Mouse (Mus musculus): Measurements from ENCODE around the gene Zfp282. TPM values are rescaled to one million over a fixed set of nuclear protein-coding genes. Genes with fewer than 3 reads are reported as not detected.
A peak's percentile ranks its signal among the peaks of the same experiment; 100 is the strongest.

Zfp282 gene
- polyA plus RNA-seq, 1 experiment from 2014 or later: 12.4 TPM

DNA sequence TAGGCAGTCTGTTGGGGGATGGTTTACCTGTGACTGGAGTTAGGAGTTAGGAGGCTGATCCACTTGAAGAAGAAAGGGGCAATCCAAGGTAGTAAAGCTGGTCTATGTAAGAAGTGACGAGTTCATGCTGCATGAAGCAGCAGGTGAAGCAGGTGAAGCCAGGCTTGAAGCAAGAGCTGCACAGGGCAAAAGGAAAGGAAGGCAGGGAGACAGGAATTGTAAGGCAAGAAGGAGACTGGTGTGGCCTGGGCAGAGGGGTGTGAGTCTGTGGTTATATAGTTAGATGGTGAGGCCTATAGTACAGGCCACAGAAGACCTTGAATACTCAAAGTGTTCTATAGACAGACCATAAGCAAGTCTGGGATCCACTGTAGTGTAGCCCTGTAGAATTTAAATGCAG lies 32.0 kb downstream of the Zfp282 start:
- H3K4me3 ChIP-seq (replicated peaks; ENCODE audit: low read depth, low read length): no peak overlapping the region
- no peaks in the 10 kb centered on the region for H3K27me3 ChIP-seq (ENCODE audit: insufficient read depth, low read length)
- DNase-seq (ENCODE audit: low spot score) (no peak), ATAC-seq (replicated peaks; ENCODE audit: low FRiP score, low read depth) (no peak)
- H3K4me1 ChIP-seq (replicated peaks; ENCODE audit: insufficient read depth, low read length): no peaks in the 10 kb centered on the region
- no peaks in the 10 kb centered on the region for H3K9me3 ChIP-seq (replicated peaks; ENCODE audit: low read length)
- no peak for TF ChIP-seq CTCF (IDR thresholded peaks at IDR 0.05; ENCODE audit: low read depth)
- H3K36me3 ChIP-seq (ENCODE audit: insufficient read depth, low read length): peaks cover 29% of the 10 kb centered on the region
- H3K9ac ChIP-seq (ENCODE audit: low read depth, low read length): no peak overlapping the region
- H3K27ac ChIP-seq: no peak overlapping the region
- no peak overlapping the region for H3K4me2 ChIP-seq (ENCODE audit: low read length)
- WGBS: 78% methylated on average over 1 of the region's 1 CpGs

DNA sequence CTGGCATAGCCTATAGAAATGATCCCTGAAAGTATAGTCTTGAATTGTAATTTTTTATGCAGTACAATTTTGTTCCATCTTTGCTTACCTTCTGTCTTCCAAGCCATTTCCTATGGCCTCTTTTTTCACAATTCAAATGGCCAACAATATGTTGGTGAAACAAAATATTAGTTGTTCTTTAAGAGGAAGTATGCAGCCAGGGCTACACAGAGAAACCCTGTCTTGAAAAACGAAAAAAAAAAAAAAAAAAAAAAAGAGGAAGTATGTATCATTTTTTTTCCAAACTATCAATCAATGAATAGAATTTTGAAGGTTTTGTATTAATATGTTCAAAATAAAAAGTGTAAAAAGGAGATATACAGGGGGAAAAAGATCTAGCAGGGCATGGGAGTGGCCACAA lies 34.6 kb downstream of the Zfp282 start:
- H3K9ac ChIP-seq (ENCODE audit: low read depth, low read length): no peak overlapping the region
- ATAC-seq (replicated peaks; ENCODE audit: low FRiP score, low read depth): no peak

DNA sequence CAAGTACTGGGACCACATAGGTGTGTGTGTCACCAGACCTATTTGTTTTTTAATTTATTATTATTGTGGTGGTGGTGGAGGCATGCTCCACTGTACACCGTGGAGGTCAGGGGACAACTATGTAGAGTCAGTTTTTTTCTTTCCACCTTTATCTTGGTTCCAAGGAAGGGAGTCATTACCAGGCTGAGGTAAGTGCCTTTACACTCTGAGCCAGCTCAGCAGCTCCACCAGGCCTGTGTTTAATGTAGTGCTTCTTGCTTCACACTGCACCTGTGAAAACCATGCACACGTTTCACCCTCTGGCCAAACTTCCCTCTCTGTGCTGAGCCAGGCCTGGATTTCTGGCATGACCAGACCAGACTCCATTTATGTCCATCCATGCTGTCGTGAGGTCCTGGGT lies 36.0 kb downstream of the Zfp282 start:
- no peak; the same call in 1 of the 2 replicates for ATAC-seq (replicated peaks; ENCODE audit: low FRiP score, low read depth)
- WGBS: 51% methylated on average over 3 of the region's 3 CpGs

More for the DNA sequence above, 34.6 kb downstream of the Zfp282 start:
- Histone ChIP-seq H3K4me2 (ENCODE audit: low read length) (no peak overlapping the region), H3K27ac (no peak overlapping the region), H3K9me3 (replicated peaks; ENCODE audit: low read length) (no peaks in the 10 kb centered on the region), H3K4me1 (replicated peaks; ENCODE audit: insufficient read depth, low read length) (no peaks in the 10 kb centered on the region), H3K27me3 (ENCODE audit: insufficient read depth, low read length) (no peaks in the 10 kb centered on the region), H3K36me3 (ENCODE audit: insufficient read depth, low read length) (0 out of 2 replicates have a peak, but pooled peaks cover 3% of the 10 kb centered on the region), H3K4me3 (replicated peaks; ENCODE audit: low read depth, low read length) (no peak overlapping the region)
- WGBS: 54% methylated on average over 1 of the region's 1 CpGs
- TF ChIP-seq CTCF (IDR thresholded peaks at IDR 0.05; ENCODE audit: low read depth): no peak
- no peak for DNase-seq (ENCODE audit: low spot score)

DNA sequence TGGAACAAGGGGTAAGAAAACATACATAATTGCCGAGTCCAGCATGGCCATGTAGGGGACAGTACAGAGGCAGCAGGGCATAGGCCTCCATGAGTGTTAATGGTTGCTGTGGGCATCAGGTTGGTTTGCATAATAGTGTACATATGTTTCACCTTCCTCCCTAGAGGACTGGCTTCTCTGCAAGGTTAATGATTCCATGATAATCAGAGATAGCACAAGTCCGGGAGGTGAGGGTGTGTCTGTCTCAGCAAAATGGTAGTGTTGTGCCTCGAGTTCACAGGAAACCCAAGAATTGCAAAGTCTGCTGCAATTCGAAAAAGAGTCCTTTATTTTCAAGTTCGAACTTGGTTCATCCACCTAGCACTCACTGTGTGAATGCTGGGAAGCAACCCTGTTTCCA lies 40.0 kb downstream of the Zfp282 start:
- no peaks in the 10 kb centered on the region for H3K27me3 ChIP-seq (ENCODE audit: insufficient read depth, low read length)
- DNase-seq (ENCODE audit: low spot score): no peak
- no peak overlapping the region for H3K9ac ChIP-seq (ENCODE audit: low read depth, low read length)
- H3K4me1 ChIP-seq (replicated peaks; ENCODE audit: insufficient read depth, low read length): peaks cover 7% of the 10 kb centered on the region
- no peak overlapping the region for H3K4me3 ChIP-seq (replicated peaks; ENCODE audit: low read depth, low read length)
- 66% methylated on average over 5 of the region's 5 CpGs for WGBS
- no peak overlapping the region for H3K4me2 ChIP-seq (ENCODE audit: low read length)
- H3K27ac ChIP-seq: no peak overlapping the region
- TF ChIP-seq CTCF (IDR thresholded peaks at IDR 0.05; ENCODE audit: low read depth): no peak
- H3K36me3 ChIP-seq (ENCODE audit: insufficient read depth, low read length): no peaks in the 10 kb centered on the region
- no peak for ATAC-seq (replicated peaks; ENCODE audit: low FRiP score, low read depth)
- H3K9me3 ChIP-seq (replicated peaks; ENCODE audit: low read length): no peaks in the 10 kb centered on the region

More for the DNA sequence above, 36.0 kb downstream of the Zfp282 start:
- Histone ChIP-seq H3K4me3 (replicated peaks; ENCODE audit: low read depth, low read length) (no peak overlapping the region), H3K9me3 (replicated peaks; ENCODE audit: low read length) (no peaks in the 10 kb centered on the region), H3K27me3 (ENCODE audit: insufficient read depth, low read length) (no peaks in the 10 kb centered on the region), H3K36me3 (ENCODE audit: insufficient read depth, low read length) (no peaks in the 10 kb centered on the region), H3K9ac (ENCODE audit: low read depth, low read length) (no peak overlapping the region), H3K4me1 (replicated peaks; ENCODE audit: insufficient read depth, low read length) (no peaks in the 10 kb centered on the region), H3K27ac (no peak overlapping the region), H3K4me2 (ENCODE audit: low read length) (no peak overlapping the region)
- DNase-seq (ENCODE audit: low spot score): no peak
- no peak for TF ChIP-seq CTCF (IDR thresholded peaks at IDR 0.05; ENCODE audit: low read depth)

DNA sequence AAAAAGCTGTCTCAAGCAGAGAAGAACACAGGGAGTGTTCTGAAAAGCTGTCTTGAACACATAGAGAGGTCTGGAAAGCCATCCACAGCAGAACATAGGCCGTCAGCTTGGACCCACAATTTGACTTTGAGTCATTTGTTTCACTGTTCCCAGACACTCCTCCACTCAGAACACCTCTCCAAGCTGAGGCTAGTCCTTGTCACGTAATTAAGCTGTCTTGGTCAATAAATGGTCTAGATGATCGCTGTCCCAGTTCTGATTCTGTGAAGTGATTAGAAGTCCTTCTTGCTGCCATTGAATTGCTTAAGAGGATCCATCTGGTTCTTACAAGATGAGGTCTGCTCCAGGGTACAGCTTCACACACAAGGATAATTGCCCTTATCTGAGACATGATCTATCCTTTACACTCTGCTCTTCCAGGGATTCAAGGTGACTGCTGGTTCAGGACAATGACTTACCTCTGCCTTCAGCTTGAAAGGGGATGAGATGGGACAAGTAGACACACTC lies 41.8 kb downstream of the Zfp282 start:
- ATAC-seq (replicated peaks; ENCODE audit: low FRiP score, low read depth) (no peak), DNase-seq (ENCODE audit: low spot score) (no peak)
- Histone ChIP-seq H3K36me3 (ENCODE audit: insufficient read depth, low read length) (no peaks in the 10 kb centered on the region), H3K4me2 (ENCODE audit: low read length) (no peak overlapping the region), H3K9me3 (replicated peaks; ENCODE audit: low read length) (no peaks in the 10 kb centered on the region), H3K4me3 (replicated peaks; ENCODE audit: low read depth, low read length) (no peak overlapping the region), H3K27me3 (ENCODE audit: insufficient read depth, low read length) (no peaks in the 10 kb centered on the region), H3K27ac (no peak overlapping the region), H3K4me1 (replicated peaks; ENCODE audit: insufficient read depth, low read length) (peaks cover 7% of the 10 kb centered on the region), H3K9ac (ENCODE audit: low read depth, low read length) (no peak overlapping the region)
- 69% methylated on average over 3 of the region's 3 CpGs for WGBS
- no peak for TF ChIP-seq CTCF (IDR thresholded peaks at IDR 0.05; ENCODE audit: low read depth)

DNA sequence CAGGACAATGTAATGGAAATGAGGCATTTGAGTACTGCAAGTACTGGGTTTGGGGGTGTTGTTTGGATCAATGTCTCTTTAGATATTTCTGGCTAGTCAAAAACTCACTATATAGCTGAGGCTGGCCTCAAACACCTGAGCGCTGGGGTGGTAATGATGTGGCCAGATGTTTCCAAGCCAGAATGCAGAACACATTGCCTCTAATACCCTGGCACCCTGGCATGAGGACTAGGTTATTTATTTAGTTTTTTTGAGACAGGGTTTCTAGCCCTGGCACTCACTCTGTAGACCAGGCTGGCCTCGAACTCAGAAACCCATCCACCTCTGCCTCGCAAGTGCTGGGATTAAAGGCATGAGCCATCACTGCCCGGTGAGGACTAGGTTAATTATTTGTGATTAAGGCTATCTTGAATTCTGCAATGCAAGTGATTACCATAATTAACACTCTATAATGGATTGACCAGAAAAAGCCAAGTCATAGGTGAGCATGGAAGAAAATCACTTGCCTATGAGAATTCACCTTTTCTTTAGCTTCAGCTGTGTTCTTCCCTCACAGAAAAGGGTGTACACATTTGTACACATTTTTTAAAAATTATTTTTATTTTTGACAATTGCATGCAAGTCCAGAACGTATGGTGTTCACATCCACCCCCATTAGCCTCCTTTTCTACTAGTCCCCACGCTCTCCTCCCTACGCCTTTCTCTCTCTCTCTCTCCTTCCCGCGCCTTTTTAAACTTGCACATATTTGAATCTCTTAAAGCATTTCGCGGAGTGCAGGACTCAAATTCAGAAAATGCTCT lies 42.8 kb downstream of the Zfp282 start:
- no peak overlapping the region for H3K9ac ChIP-seq (ENCODE audit: low read depth, low read length)
- no peak for TF ChIP-seq CTCF (IDR thresholded peaks at IDR 0.05; ENCODE audit: low read depth)
- peak overlapping the region; percentile 78 for H3K4me2 ChIP-seq (ENCODE audit: low read length)
- no peaks in the 10 kb centered on the region for H3K27me3 ChIP-seq (ENCODE audit: insufficient read depth, low read length)
- H3K4me1 ChIP-seq (replicated peaks; ENCODE audit: insufficient read depth, low read length): peaks cover 7% of the 10 kb centered on the region
- 28% methylated on average over 11 of the region's 11 CpGs for WGBS
- ATAC-seq (replicated peaks; ENCODE audit: low FRiP score, low read depth): peak; percentile 30
- no peak for DNase-seq (ENCODE audit: low spot score)
- peak overlapping the region; percentile 79 for H3K4me3 ChIP-seq (replicated peaks; ENCODE audit: low read depth, low read length)
- no peaks in the 10 kb centered on the region for H3K9me3 ChIP-seq (replicated peaks; ENCODE audit: low read length)
- peak overlapping the region; percentile 98; the same call in 1 of the 2 replicates for H3K27ac ChIP-seq
- no peaks in the 10 kb centered on the region for H3K36me3 ChIP-seq (ENCODE audit: insufficient read depth, low read length)

All from kidney, postnatal 0 days (tissue).